Mouse (Mus musculus): ENCODE measurements around the gene Zfp706.

GRCm38 (mm10) chr15:36969794-36970193 lies 37.8 kb downstream of the Zfp706 start:
- TF ChIP-seq SIN3A (IDR thresholded peaks at IDR 0.05; ENCODE audit: low read length) (no peak), MAX (IDR thresholded peaks at IDR 0.05; ENCODE audit: low read length) (no peak)
